Mouse (Mus musculus): Measurements from ENCODE around the gene Gm49027. TPM values are rescaled to one million over a fixed set of nuclear protein-coding genes. Genes with fewer than 3 reads are reported as not detected.

Gene Gm49027
- polyA plus RNA-seq, 1 experiment from 2014 or later, result 0.74 TPM

DNA sequence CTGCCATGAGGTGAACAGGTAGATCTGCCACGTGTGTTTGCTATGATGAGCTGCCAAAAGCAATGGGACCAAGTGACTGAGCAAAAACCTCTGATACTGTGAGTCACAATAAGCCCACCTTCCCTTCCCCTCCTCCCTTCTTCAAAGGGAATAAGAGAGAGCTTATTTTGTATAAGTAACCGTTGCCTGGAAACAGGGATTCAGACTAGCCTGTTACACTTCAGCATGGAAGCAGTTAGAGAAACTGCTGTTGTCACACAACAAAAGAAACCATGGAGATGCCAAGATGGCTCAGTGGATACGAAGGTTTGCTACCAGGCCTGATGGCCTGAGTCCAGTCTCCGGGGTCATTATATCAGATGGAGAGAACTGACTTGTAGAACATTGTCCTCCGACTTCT lies 51.5 kb downstream of the Gm49027 start:
- DNase-seq (ENCODE audit: low spot score) (no peak), ATAC-seq (ENCODE audit: low FRiP score) (no peak)
- Histone ChIP-seq H3K9me3 (ENCODE audit: control insufficient read depth, low read length) (no peaks in the 10 kb centered on the region), H3K4me2 (replicated peaks) (no peak overlapping the region), H3K4me1 (replicated peaks; ENCODE audit: control insufficient read depth, insufficient read depth, low read length) (no peaks in the 10 kb centered on the region), H3K27ac (no peak overlapping the region), H3K9ac (no peak overlapping the region), H3K27me3 (ENCODE audit: control insufficient read depth, insufficient read depth, low read length) (no peaks in the 10 kb centered on the region), H3K4me3 (replicated peaks; ENCODE audit: low read length) (no peak overlapping the region), H3K36me3 (replicated peaks; ENCODE audit: control insufficient read depth, insufficient read depth) (no peaks in the 10 kb centered on the region)
- WGBS, result 60% methylated on average over 5 of the region's 5 CpGs

DNA sequence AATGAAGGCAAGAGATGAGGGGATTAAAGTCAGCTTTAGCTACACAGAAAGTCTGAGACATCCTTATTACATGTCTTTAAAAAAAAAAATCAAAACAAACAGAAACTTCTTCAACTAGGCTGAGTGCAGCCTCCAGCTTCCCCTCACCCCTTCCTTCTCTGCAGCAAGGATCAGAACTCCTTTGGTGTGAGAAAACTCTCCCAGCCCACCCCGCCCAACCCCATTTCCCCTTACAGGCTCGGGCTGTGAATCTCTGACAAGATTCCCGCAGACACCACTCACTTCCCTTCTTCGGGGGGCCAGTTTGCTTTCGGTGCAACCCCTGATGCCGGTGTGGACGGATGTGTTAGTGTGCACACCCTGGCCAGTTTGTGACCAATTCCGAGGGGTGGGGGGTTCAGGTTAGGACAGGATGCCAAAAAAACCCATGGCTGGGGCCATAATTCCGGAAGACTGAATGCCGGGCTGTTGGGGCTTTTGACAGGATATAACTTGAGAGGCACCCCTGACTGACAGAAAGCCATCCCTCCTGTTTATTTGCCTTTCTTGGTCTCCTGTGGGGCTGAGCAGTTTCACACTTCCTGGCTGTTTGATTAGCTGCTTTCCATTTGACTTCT lies 54.4 kb downstream of the Gm49027 start:
- 71% methylated on average over 10 of the region's 10 CpGs for WGBS

DNA sequence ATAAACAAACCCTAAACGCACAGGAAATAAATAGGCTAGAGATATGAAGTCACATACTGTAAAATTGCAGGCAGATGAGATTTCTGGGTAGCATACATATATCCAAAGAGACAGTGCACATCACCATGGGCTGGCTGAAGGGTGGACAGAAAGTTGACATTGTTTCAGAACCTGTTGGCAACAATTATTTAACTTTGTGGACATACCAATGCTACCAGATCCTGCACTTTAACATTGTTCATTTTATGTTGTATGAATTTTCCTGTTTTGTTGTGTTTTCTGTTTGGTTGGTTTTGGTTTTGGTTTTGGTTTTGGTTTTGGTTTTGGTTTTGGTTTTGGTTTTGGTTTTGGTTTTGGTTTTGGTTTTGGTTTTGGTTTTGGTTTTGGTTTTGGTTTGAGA lies 60.6 kb downstream of the Gm49027 start:
- no peak for DNase-seq (ENCODE audit: low spot score)
- 94% methylated on average over 1 of the region's 1 CpGs for WGBS
- H3K4me3 ChIP-seq (replicated peaks; ENCODE audit: low read length), result no peak overlapping the region
- H3K36me3 ChIP-seq (replicated peaks; ENCODE audit: control insufficient read depth, insufficient read depth), result no peaks in the 10 kb centered on the region
- H3K9me3 ChIP-seq (ENCODE audit: control insufficient read depth, low read length), result no peaks in the 10 kb centered on the region
- ATAC-seq (ENCODE audit: low FRiP score), result no peak
- H3K9ac ChIP-seq, result no peak overlapping the region
- no peaks in the 10 kb centered on the region for H3K27me3 ChIP-seq (ENCODE audit: control insufficient read depth, insufficient read depth, low read length)
- H3K4me2 ChIP-seq (replicated peaks), result no peak overlapping the region
- no peaks in the 10 kb centered on the region for H3K4me1 ChIP-seq (replicated peaks; ENCODE audit: control insufficient read depth, insufficient read depth, low read length)
- no peak overlapping the region for H3K27ac ChIP-seq

More for the DNA sequence above, 54.4 kb downstream of the Gm49027 start:
- Histone ChIP-seq H3K4me1 (replicated peaks; ENCODE audit: control insufficient read depth, insufficient read depth, low read length) (no peaks in the 10 kb centered on the region), H3K9me3 (ENCODE audit: control insufficient read depth, low read length) (no peaks in the 10 kb centered on the region), H3K4me2 (replicated peaks) (no peak overlapping the region), H3K36me3 (replicated peaks; ENCODE audit: control insufficient read depth, insufficient read depth) (no peaks in the 10 kb centered on the region), H3K9ac (no peak overlapping the region), H3K27me3 (ENCODE audit: control insufficient read depth, insufficient read depth, low read length) (no peaks in the 10 kb centered on the region), H3K27ac (no peak overlapping the region), H3K4me3 (replicated peaks; ENCODE audit: low read length) (no peak overlapping the region)
- ATAC-seq (ENCODE audit: low FRiP score), result no peak
- DNase-seq (ENCODE audit: low spot score), result no peak

Small RNA genes lying within 50 kb of the gene (microRNA-seq; reads per million reads assigned to microRNA genes)
- 0.48 reads per million for gene Mir7647

Other genes with a start within 250 kb of the Gm49027 start
- 35.6 and 36.5 TPM in 2 replicates for gene Bcl7a, start 181.7 kb downstream of the Gm49027 start, polyA plus RNA-seq (2014; fragmentation: Nextera tagmentation; extraction: Ambion mirVana)
- 21.1 and 21.7 TPM in 2 replicates for gene Mlxip, start 130.7 kb downstream of the Gm49027 start, polyA plus RNA-seq (2014; fragmentation: Nextera tagmentation; extraction: Ambion mirVana)
- gene Lrrc43, start 36.2 kb downstream of the Gm49027 start, polyA plus RNA-seq (2014; fragmentation: Nextera tagmentation; extraction: Ambion mirVana), result 0.43 and 0.89 TPM in 2 replicates
- not detected in 2 replicates for gene Il31, start 36.0 kb downstream of the Gm49027 start, polyA plus RNA-seq (2014; fragmentation: Nextera tagmentation; extraction: Ambion mirVana)
- gene B3gnt4, start 15.0 kb downstream of the Gm49027 start, polyA plus RNA-seq (2014; fragmentation: Nextera tagmentation; extraction: Ambion mirVana), result 1.2 and 2.0 TPM in 2 replicates
- 105 and 110 TPM in 2 replicates for gene Diablo, start 1.3 kb downstream of the Gm49027 start, polyA plus RNA-seq (2014; fragmentation: Nextera tagmentation; extraction: Ambion mirVana)
- 49.8 and 50.4 TPM in 2 replicates for gene Vps33a, start 47.5 kb upstream of the Gm49027 start, polyA plus RNA-seq (2014; fragmentation: Nextera tagmentation; extraction: Ambion mirVana)
- 70.7 and 72.9 TPM in 2 replicates for gene Clip1, start 159.1 kb upstream of the Gm49027 start, polyA plus RNA-seq (2014; fragmentation: Nextera tagmentation; extraction: Ambion mirVana)
- 55.5 and 61.0 TPM in 2 replicates for gene Zcchc8, start 195.6 kb upstream of the Gm49027 start, polyA plus RNA-seq (2014; fragmentation: Nextera tagmentation; extraction: Ambion mirVana)
- 118 and 121 TPM in 2 replicates for gene Rsrc2, start 223.9 kb upstream of the Gm49027 start, polyA plus RNA-seq (2014; fragmentation: Nextera tagmentation; extraction: Ambion mirVana)
- 5.0 and 5.8 TPM in 2 replicates for gene Kntc1, start 224.2 kb upstream of the Gm49027 start, polyA plus RNA-seq (2014; fragmentation: Nextera tagmentation; extraction: Ambion mirVana)

All from hindbrain, embryonic 14.5 days (tissue).